Mouse (Mus musculus) heart, embryonic 10.5 days (tissue): ENCODE results near the gene Trpm5. TPM values are rescaled to one million over a fixed set of nuclear protein-coding genes. Genes with fewer than 3 reads are reported as not detected.
A peak's percentile ranks its signal among the peaks of the same experiment; 100 is the strongest.

ENCODE experiments used
- DNase-seq: peaks from one replicate; pipeline ENCODE4 v3.0.0-alpha.2; 2017; ENCODE audit warnings: low spot score
- H3K27ac ChIP-seq: fragments of 300-500 bp; sonication (generic); 2 replicates; pipeline ENCODE4 v1.5.1; 2016; ENCODE audit warnings: mild to moderate bottlenecking
- H3K27me3 ChIP-seq: fragments of 300-500 bp; sonication (generic); 2 replicates; pipeline ENCODE4 v1.6.1; 2016; ENCODE audit warnings: mild to moderate bottlenecking; ENCODE audit not compliant: poor library complexity, insufficient read depth, severe bottlenecking
- H3K36me3 ChIP-seq: fragments of 300-500 bp; sonication (generic); 2 replicates; pipeline ENCODE4 v1.6.1; 2016; ENCODE audit warnings: mild to moderate bottlenecking, moderate library complexity
- H3K4me1 ChIP-seq: fragments of 300-500 bp; sonication (generic); 2 replicates; pipeline ENCODE4 v1.6.1; 2016; ENCODE audit warnings: mild to moderate bottlenecking
- H3K4me3 ChIP-seq: fragments of 300-500 bp; sonication (generic); 2 replicates; pipeline ENCODE4 v1.5.1; 2016; ENCODE audit warnings: mild to moderate bottlenecking, moderate library complexity
- H3K9me3 ChIP-seq: fragments of 300-500 bp; sonication (generic); 2 replicates; pipeline ENCODE4 v1.6.1; 2016; ENCODE audit warnings: mild to moderate bottlenecking, moderate library complexity
- WGBS: fragments of 180-500 bp; shearing (Covaris S2); methylation state at CpG from one replicate; pipeline ENCODE4 v1.1.7; 2016; 5-methylcytosine and 5-hydroxymethylcytosine counted together
- polyA plus RNA-seq: library from polyadenylated mRNA; unstranded; fragments of >200 nt; fragmentation: Nextera tagmentation; extraction: Ambion mirVana; gene quantifications from 2 replicates; pipeline ENCODE4 v1.2.1, GENCODE M21; 2016

The Trpm5 gene
- polyA plus RNA-seq, 1 experiment from 2014 or later: 1.1 TPM

- Histone ChIP-seq H3K9me3 (no peaks in the 10 kb centered on the region), H3K36me3 (no peaks in the 10 kb centered on the region), H3K27ac (no peak overlapping the region), H3K27me3 (peaks cover 53% of the 10 kb centered on the region), H3K4me1 (no peaks in the 10 kb centered on the region), H3K4me3 (no peak overlapping the region)
- no peak for DNase-seq
- 76% methylated on average over 3 of the region's 3 CpGs for WGBS
Measured at GRCm38 (mm10) chr7:143093847-143094246, 595 bp downstream of the Trpm5 start.

GRCm38 (mm10) chr7:143087070-143087579, 7.3 kb downstream of the Trpm5 start:
- H3K4me3 ChIP-seq: no peak overlapping the region

GRCm38 (mm10) chr7:143086366-143086765, 8.1 kb downstream of the Trpm5 start:
- no peak for DNase-seq
- peak overlapping the region; percentile 67; the same call in 1 of the 2 replicates for H3K27ac ChIP-seq
- no peaks in the 10 kb centered on the region for H3K9me3 ChIP-seq
- peaks cover 26% of the 10 kb centered on the region for H3K4me1 ChIP-seq
- no peak overlapping the region for H3K4me3 ChIP-seq
- no peaks in the 10 kb centered on the region for H3K36me3 ChIP-seq
- 49% methylated on average over 2 of the region's 2 CpGs for WGBS
- H3K27me3 ChIP-seq: peaks cover 61% of the 10 kb centered on the region

More at GRCm38 (mm10) chr7:143087070-143087579, 7.3 kb downstream of the Trpm5 start:
- Histone ChIP-seq H3K36me3 (no peaks in the 10 kb centered on the region), H3K9me3 (no peaks in the 10 kb centered on the region), H3K27ac (peak overlapping the region; percentile 67; the same call in 1 of the 2 replicates), H3K27me3 (peaks cover 54% of the 10 kb centered on the region), H3K4me1 (peaks cover 23% of the 10 kb centered on the region)
- peak; percentile 84 for DNase-seq
- 33% methylated on average over 4 of the region's 4 CpGs for WGBS

DNA sequence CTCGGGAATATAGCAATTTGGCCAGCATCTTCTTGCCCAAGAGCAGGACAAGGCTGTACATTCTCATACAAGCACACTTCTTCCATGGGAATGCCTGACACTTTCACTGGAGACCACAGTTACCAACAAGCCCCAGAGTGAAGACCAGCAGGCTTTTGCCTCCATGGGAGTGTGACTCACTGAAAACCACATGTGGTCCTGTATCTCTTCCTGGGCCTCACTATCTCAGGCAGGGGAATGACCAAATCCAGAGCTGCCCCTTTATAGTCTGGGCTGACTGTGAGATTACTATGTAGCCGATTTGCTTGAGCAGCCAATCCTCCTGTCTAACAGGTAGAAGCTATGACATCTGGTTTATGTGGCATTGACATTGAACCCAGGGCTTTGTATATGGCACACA, 10.7 kb downstream of the Trpm5 start:
- H3K9me3 ChIP-seq: no peaks in the 10 kb centered on the region
- H3K27ac ChIP-seq: no peak overlapping the region
- no peak for DNase-seq
- WGBS: 56% methylated on average over 2 of the region's 2 CpGs
- no peaks in the 10 kb centered on the region for H3K36me3 ChIP-seq
- peaks cover 26% of the 10 kb centered on the region for H3K4me1 ChIP-seq
- peaks cover 52% of the 10 kb centered on the region for H3K27me3 ChIP-seq
- H3K4me3 ChIP-seq: no peak overlapping the region

- H3K9me3 ChIP-seq: no peaks in the 10 kb centered on the region
- H3K27ac ChIP-seq: no peak overlapping the region
- no peaks in the 10 kb centered on the region for H3K36me3 ChIP-seq
- no peak for DNase-seq
- H3K27me3 ChIP-seq: peaks cover 49% of the 10 kb centered on the region
- WGBS: 60% methylated on average over 6 of the region's 6 CpGs
- no peak overlapping the region for H3K4me3 ChIP-seq
- H3K4me1 ChIP-seq: peaks cover 23% of the 10 kb centered on the region
Measured at GRCm38 (mm10) chr7:143082024-143082423, 12.4 kb downstream of the Trpm5 start.

GRCm38 (mm10) chr7:143077351-143077750, 17.1 kb downstream of the Trpm5 start:
- H3K27ac ChIP-seq: no peak overlapping the region
- H3K9me3 ChIP-seq: no peaks in the 10 kb centered on the region
- peaks cover 10% of the 10 kb centered on the region for H3K4me1 ChIP-seq
- 76% methylated on average over 2 of the region's 2 CpGs for WGBS
- no peak for DNase-seq
- no peak overlapping the region for H3K4me3 ChIP-seq
- peaks cover 37% of the 10 kb centered on the region for H3K27me3 ChIP-seq
- H3K36me3 ChIP-seq: no peaks in the 10 kb centered on the region

- Histone ChIP-seq H3K4me1 (peaks cover 16% of the 10 kb centered on the region), H3K9me3 (no peaks in the 10 kb centered on the region), H3K27ac (no peak overlapping the region), H3K27me3 (peaks cover 18% of the 10 kb centered on the region), H3K4me3 (no peak overlapping the region), H3K36me3 (peaks cover 9% of the 10 kb centered on the region)
- WGBS: 64% methylated on average over 5 of the region's 5 CpGs
- no peak for DNase-seq
Measured at GRCm38 (mm10) chr7:143075394-143075793, 19.0 kb downstream of the Trpm5 start.

DNA sequence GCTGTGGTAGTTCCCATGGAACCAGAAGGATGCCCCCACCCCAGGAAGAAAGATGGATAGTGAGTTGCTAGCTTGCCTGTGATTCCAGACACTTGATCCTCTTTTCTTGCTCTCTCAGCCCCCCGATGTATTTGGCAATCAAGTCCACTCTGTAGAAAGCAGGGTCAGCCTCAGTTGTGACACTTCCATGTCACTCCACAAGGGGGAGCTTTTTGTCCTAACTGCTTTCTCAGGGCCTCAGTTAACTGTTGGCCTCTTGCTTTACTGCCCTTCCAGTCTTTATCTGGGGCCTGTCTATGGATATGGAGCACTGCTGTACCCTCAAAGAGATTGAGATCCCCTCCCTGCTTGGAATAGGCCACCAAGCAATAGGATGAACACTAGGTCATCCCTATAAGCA, 21.4 kb downstream of the Trpm5 start:
- H3K9me3 ChIP-seq: no peaks in the 10 kb centered on the region
- no peak overlapping the region for H3K27ac ChIP-seq
- peaks cover 31% of the 10 kb centered on the region for H3K4me1 ChIP-seq
- peaks cover 20% of the 10 kb centered on the region for H3K36me3 ChIP-seq
- peaks cover 17% of the 10 kb centered on the region for H3K27me3 ChIP-seq
- DNase-seq: no peak
- WGBS: 71% methylated on average over 1 of the region's 1 CpGs
- H3K4me3 ChIP-seq: no peak overlapping the region

- Histone ChIP-seq H3K36me3 (peaks cover 25% of the 10 kb centered on the region), H3K4me1 (peaks cover 35% of the 10 kb centered on the region), H3K4me3 (no peak overlapping the region), H3K9me3 (no peaks in the 10 kb centered on the region), H3K27ac (no peak overlapping the region), H3K27me3 (peaks cover 17% of the 10 kb centered on the region)
- no peak for DNase-seq
- WGBS: 81% methylated on average over 5 of the region's 5 CpGs
Measured at GRCm38 (mm10) chr7:143072605-143073004, 21.8 kb downstream of the Trpm5 start.

GRCm38 (mm10) chr7:143070506-143071070, 23.9 kb downstream of the Trpm5 start:
- WGBS: 92% methylated on average over 10 of the region's 10 CpGs
- Histone ChIP-seq H3K36me3 (peaks cover 45% of the 10 kb centered on the region), H3K4me1 (peaks cover 35% of the 10 kb centered on the region), H3K27ac (peak overlapping the region; percentile 91), H3K9me3 (no peaks in the 10 kb centered on the region), H3K27me3 (peaks cover 12% of the 10 kb centered on the region; the same call in 1 of the 2 replicates), H3K4me3 (peak overlapping the region; percentile 70)
- no peak for DNase-seq

DNA sequence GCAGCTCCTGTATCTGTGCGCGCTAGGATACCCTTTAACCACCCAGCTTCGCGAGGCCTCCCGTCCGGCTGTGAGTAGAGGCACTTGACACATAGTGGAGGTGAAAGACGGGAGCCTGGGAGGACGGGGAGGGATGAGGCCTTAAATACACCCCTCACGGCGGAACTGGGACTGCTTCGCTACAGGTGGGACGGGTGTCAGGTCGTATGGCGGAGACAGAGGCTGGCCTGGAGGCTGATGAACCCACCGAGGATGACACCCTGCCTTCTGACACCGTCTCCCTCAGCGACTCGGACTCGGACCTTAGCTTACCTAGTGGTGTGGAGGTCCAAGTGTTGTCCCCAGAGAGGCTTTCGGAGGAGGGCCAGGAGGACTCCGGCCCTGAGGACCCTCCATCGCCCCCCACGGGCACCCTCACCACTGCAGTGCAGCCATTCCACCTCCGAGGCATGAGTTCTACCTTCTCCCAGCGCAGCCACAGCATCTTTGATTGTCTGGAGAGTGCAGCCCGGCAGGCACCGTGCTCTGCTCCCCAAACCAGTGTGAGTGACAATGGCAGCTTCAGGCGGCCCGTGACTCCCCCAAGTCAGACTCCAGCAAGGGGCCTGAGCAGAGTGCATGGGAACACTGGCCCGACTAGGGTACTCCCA, 24.6 kb downstream of the Trpm5 start:
- Histone ChIP-seq H3K27me3 (peaks cover 10% of the 10 kb centered on the region; the same call in 1 of the 2 replicates), H3K4me1 (peaks cover 35% of the 10 kb centered on the region), H3K27ac (peak overlapping the region; percentile 91), H3K4me3 (peak overlapping the region; percentile 70), H3K9me3 (no peaks in the 10 kb centered on the region), H3K36me3 (peaks cover 52% of the 10 kb centered on the region)
- WGBS: 13% methylated on average over 30 of the region's 30 CpGs
- no peak for DNase-seq

- peak; percentile 100 for DNase-seq
- Histone ChIP-seq H3K27me3 (peaks cover 4% of the 10 kb centered on the region; the same call in 1 of the 2 replicates), H3K4me1 (peaks cover 35% of the 10 kb centered on the region), H3K9me3 (no peaks in the 10 kb centered on the region), H3K27ac (peak within 1 kb of the TSS; percentile 91), H3K4me3 (peak within 1 kb of the TSS; percentile 70), H3K36me3 (peaks cover 60% of the 10 kb centered on the region)
- under 1% methylated on average over 51 of the region's 51 CpGs for WGBS
Measured at GRCm38 (mm10) chr7:143068882-143069591, 25.4 kb downstream of the Trpm5 start, which contains the start of gene Tssc4. TSS of gene Tssc4 (plus strand) at chr7:143069249.
